Mouse (Mus musculus) E14TG2a.4 (cell line): ENCODE data around the gene Uox.

Source experiments
- H3K27me3 ChIP-seq: 2 replicates; pipeline ENCODE4 v1.6.1; 2014; ENCODE audit warnings: low read length, control low read depth; ENCODE audit not compliant: insufficient read depth
- H3K36me3 ChIP-seq: 2 replicates; pipeline ENCODE4 v1.6.1; 2014; ENCODE audit warnings: low read length, control low read depth; ENCODE audit not compliant: insufficient read depth
- H3K4me1 ChIP-seq: replicated peaks from 2 replicates; pipeline ENCODE4 v1.6.1; 2014; ENCODE audit warnings: low read depth, low read length, control low read depth
- H3K4me3 ChIP-seq: replicated peaks from 2 replicates; pipeline ENCODE4 v1.5.1; 2014; ENCODE audit warnings: mild to moderate bottlenecking, low read length
- H3K9me3 ChIP-seq: 2 replicates; pipeline ENCODE4 v1.6.1; 2014; ENCODE audit warnings: low read length, control low read depth
- CTCF ChIP-seq: conservative IDR thresholded peaks from 2 replicates; pipeline ENCODE4 v1.5.1; 2014; ENCODE audit warnings: low read length
- NANOG ChIP-seq: IDR thresholded peaks from 2 replicates; pipeline ENCODE4 v1.6.1; 2014; ENCODE audit warnings: borderline replicate concordance, low read length, mixed read lengths
- POU5F1 ChIP-seq: IDR thresholded peaks from 2 replicates; pipeline ENCODE4 v1.6.1; 2014; ENCODE audit warnings: low read length, borderline replicate concordance

Gene Uox

DNA sequence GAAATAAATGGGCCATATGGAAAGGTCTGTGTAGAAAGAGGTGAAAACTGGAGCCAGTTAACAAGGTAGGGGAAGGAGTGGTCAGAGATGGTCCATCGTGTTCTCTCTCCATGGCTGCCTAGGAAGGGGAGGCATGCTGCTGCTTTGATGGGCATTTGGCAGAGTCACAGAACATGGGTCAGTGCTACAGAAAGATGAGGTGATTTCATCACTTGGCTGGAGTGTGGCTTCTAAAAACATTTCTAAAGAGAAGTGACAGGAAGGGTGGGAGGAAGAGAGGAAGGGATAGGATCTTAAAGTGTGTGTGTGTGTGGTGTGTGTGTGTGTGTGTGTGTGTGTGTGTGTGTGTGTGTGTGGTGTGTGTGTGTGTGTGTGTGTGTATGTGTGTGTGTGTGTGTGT, 1.1 kb downstream of the Uox start:
- no peaks in the 10 kb centered on the region for H3K27me3 ChIP-seq
- TF ChIP-seq POU5F1, result no peak
- TF ChIP-seq NANOG, result no peak
- no peak for TF ChIP-seq CTCF
- H3K4me1 ChIP-seq, result no peaks in the 10 kb centered on the region

DNA sequence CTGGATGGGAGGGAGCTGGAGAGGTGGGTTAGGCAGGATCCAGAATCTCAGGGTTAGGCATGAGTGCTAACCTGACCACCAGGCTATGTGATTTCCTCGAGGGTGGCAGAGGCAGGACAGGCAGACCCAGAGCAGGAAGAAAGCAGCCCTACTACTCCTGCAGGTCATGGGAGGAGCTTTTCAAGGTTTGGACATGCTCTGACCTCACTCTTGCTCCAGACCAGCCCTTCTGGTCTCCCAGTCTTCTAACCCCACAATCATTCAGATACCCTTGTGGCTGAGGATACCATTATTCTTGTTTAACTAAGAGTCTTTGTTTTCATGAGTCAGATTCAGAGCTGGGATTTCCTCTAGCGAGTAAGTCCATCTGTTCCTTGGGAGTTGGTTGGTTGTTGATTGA, 7.4 kb downstream of the Uox start:
- H3K36me3 ChIP-seq, result no peaks in the 10 kb centered on the region
- H3K4me3 ChIP-seq, result no peak overlapping the region
- H3K9me3 ChIP-seq, result no peaks in the 10 kb centered on the region
- no peaks in the 10 kb centered on the region for H3K4me1 ChIP-seq
- TF ChIP-seq NANOG (no peak), CTCF (no peak), POU5F1 (no peak)
- no peaks in the 10 kb centered on the region for H3K27me3 ChIP-seq

More for the DNA sequence above, 1.1 kb downstream of the Uox start:
- Histone ChIP-seq H3K9me3 (no peaks in the 10 kb centered on the region), H3K36me3 (no peaks in the 10 kb centered on the region), H3K4me3 (no peak overlapping the region)

GRCm38 (mm10) chr3:146580039-146580729, 10.0 kb downstream of the Uox start:
- TF ChIP-seq NANOG (no peak), CTCF (no peak), POU5F1 (no peak)
- H3K27me3 ChIP-seq, result 0 out of 2 replicates have a peak, but pooled peaks cover 3% of the 10 kb centered on the region

DNA sequence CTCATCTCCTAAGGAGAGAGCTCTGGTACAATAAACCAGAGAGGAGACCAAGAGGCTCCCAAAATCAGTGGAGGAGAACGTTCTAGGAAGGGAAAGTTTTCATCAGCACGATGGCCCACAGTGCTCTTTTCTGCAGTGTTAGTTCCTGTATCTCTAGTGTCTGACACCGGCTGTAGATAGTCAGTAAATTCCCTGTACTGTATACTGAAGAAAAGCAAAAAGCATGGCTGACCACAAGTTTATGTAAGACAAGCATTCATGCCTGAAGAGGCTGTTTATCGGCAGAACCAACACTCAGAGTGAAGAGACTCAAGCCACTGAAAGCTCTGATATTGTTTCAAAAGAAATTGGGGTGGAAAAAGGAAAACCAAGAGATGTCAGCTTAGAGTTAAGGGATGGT, 13.3 kb downstream of the Uox start:
- H3K36me3 ChIP-seq, result no peaks in the 10 kb centered on the region
- H3K4me3 ChIP-seq, result no peak overlapping the region
- TF ChIP-seq CTCF (no peak), NANOG (no peak), POU5F1 (no peak)
- H3K4me1 ChIP-seq, result no peaks in the 10 kb centered on the region
- no peaks in the 10 kb centered on the region for H3K9me3 ChIP-seq
- 0 out of 2 replicates have a peak, but pooled peaks cover 3% of the 10 kb centered on the region for H3K27me3 ChIP-seq

More at GRCm38 (mm10) chr3:146580039-146580729, 10.0 kb downstream of the Uox start:
- Histone ChIP-seq H3K9me3 (no peaks in the 10 kb centered on the region), H3K4me1 (no peaks in the 10 kb centered on the region), H3K36me3 (no peaks in the 10 kb centered on the region), H3K4me3 (no peak overlapping the region)

DNA sequence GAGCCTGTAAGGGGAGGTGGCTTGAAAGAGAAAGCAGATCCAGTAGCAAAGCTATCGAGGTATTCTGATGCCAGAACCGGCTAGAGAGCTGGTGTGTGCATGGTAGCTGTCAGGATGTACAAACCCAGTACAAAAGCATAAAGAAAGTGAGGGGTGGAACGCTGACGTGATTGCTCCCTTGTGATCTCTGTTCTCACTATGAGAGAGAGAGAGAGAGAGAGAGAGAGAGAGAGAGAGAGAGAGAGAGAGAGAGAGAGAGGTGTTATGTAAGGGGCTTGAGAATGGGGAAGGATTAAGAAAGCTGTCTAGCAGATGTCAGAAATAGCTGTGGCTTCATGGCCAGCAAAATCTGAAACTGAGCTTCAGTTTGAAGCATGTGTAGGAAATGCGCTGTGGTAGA, 13.7 kb downstream of the Uox start:
- no peaks in the 10 kb centered on the region for H3K36me3 ChIP-seq
- H3K4me1 ChIP-seq, result no peaks in the 10 kb centered on the region
- H3K9me3 ChIP-seq, result no peaks in the 10 kb centered on the region
- H3K4me3 ChIP-seq, result no peak overlapping the region
- 0 out of 2 replicates have a peak, but pooled peaks cover 3% of the 10 kb centered on the region for H3K27me3 ChIP-seq
- TF ChIP-seq CTCF (no peak), NANOG (no peak), POU5F1 (no peak)

DNA sequence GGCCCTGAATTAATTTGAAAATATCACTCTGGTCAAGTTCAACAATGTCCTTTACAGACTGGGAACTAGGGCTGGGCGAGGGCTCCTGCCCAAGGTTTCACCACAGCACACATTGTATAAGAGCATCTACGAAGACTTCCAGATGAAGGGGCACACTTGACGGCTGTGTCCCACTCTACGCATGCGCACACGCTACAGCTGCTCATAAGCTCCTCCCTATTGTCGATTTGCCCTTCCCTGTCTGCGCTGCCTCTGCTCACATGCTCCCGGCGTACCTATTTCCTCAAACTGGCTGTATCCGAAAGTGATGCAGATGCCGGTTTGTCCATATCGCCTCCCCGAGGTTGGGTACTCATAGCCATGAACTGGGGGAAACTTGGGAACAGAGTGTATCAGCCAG, 16.4 kb downstream of the Uox start:
- H3K9me3 ChIP-seq, result no peaks in the 10 kb centered on the region
- no peak overlapping the region for H3K4me3 ChIP-seq
- TF ChIP-seq POU5F1 (no peak), NANOG (no peak), CTCF (no peak)
- no peaks in the 10 kb centered on the region for H3K4me1 ChIP-seq
- no peaks in the 10 kb centered on the region for H3K36me3 ChIP-seq
- H3K27me3 ChIP-seq, result 0 out of 2 replicates have a peak, but pooled peaks cover 3% of the 10 kb centered on the region

DNA sequence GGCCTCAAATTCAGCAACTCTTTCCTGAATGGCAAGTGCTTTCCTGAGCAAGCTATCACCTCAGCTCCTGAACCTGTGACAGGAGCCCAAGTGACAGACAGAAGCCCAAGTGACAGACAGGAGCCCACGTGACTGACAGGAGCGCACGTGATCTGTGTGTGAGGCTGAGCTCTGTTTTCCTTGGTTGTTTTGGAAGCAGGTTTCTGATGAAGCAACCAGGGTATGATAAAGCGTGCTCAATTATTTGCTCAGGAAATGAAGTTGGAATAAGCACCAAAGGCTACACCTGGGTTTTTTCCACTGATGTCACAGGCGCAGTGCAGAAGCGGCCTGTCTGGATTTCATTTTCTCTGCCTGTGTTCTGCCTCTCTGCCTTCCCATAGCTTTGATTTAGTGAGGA, 19.3 kb downstream of the Uox start:
- Histone ChIP-seq H3K9me3 (no peaks in the 10 kb centered on the region), H3K4me3 (no peak overlapping the region), H3K4me1 (no peaks in the 10 kb centered on the region), H3K27me3 (no peaks in the 10 kb centered on the region), H3K36me3 (no peaks in the 10 kb centered on the region)
- TF ChIP-seq NANOG (no peak), CTCF (no peak), POU5F1 (no peak)

GRCm38 (mm10) chr3:146591159-146591558, 20.9 kb downstream of the Uox start:
- no peak for TF ChIP-seq CTCF
- no peak for TF ChIP-seq NANOG
- TF ChIP-seq POU5F1, result no peak
- no peaks in the 10 kb centered on the region for H3K9me3 ChIP-seq
- H3K4me1 ChIP-seq, result no peaks in the 10 kb centered on the region
- H3K4me3 ChIP-seq, result no peak overlapping the region
- no peaks in the 10 kb centered on the region for H3K36me3 ChIP-seq
- no peaks in the 10 kb centered on the region for H3K27me3 ChIP-seq

DNA sequence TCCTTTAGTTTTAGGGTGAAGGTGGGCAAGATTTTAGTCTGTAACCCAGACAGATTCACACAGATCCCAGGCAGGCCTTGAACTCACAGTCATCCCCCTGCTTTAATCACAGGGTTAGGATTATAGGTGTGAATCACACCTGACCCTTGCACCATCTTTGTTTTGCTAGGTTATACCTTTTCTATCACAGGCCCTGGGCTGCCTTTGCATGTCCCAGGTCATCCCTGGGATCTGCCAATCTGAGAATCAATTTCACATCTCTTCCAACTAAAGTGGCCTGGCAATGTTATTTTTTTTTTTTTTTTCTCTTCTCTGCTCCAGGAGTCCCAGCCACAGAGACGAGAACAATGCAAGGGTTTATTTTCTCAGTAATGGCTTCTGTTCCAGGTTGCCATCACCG, 21.4 kb downstream of the Uox start:
- no peaks in the 10 kb centered on the region for H3K9me3 ChIP-seq
- no peaks in the 10 kb centered on the region for H3K4me1 ChIP-seq
- no peaks in the 10 kb centered on the region for H3K27me3 ChIP-seq
- H3K36me3 ChIP-seq, result no peaks in the 10 kb centered on the region
- TF ChIP-seq NANOG (no peak), POU5F1 (no peak), CTCF (no peak)
- H3K4me3 ChIP-seq, result no peak overlapping the region

- no peak for TF ChIP-seq POU5F1
- TF ChIP-seq CTCF, result no peak
- no peak for TF ChIP-seq NANOG
- Histone ChIP-seq H3K36me3 (no peaks in the 10 kb centered on the region), H3K4me3 (no peak overlapping the region), H3K27me3 (no peaks in the 10 kb centered on the region), H3K9me3 (no peaks in the 10 kb centered on the region), H3K4me1 (no peaks in the 10 kb centered on the region)
Measured at GRCm38 (mm10) chr3:146595440-146595839, 25.2 kb downstream of the Uox start.
